Mouse (Mus musculus) neural tube, embryonic 11.5 days (tissue): ENCODE measurements at regions not wholly inside any gene's neighbourhood (a gene's known extent, or its start where the extent isn't known, plus 50 kb on each side); places are given as distances from the start of the nearest gene placed in this dataset.

ENCODE experiments used
- ATAC-seq: fragments of 200-750 bp; cut with Nextera tagmentation; 2 replicates; pipeline ENCODE4 v1.8.0; 2017; ENCODE audit warnings: moderate number of reproducible peaks, mild to moderate bottlenecking, moderate TSS enrichment, moderate library complexity; ENCODE audit not compliant: insufficient read depth, low FRiP score, low TSS enrichment
- DNase-seq: peaks from one replicate; pipeline ENCODE4 v3.0.0-alpha.2; 2015; ENCODE audit warnings: low spot score
- H3K27ac ChIP-seq: fragments of 300-500 bp; sonication (generic); 2 replicates; pipeline ENCODE4 v1.5.1; 2014; ENCODE audit warnings: low read depth, mild to moderate bottlenecking, low read length
- H3K27me3 ChIP-seq: fragments of 300-500 bp; sonication (generic); 2 replicates; pipeline ENCODE4 v1.6.1; 2014; ENCODE audit warnings: mild to moderate bottlenecking, low read length, mixed read lengths; ENCODE audit not compliant: control insufficient read depth, insufficient read depth
- H3K36me3 ChIP-seq: fragments of 300-500 bp; sonication (generic); 2 replicates; pipeline ENCODE4 v1.6.1; 2014; ENCODE audit warnings: mild to moderate bottlenecking, low read length, moderate library complexity, mixed read lengths; ENCODE audit not compliant: control insufficient read depth, insufficient read depth
- H3K4me1 ChIP-seq: fragments of 300-500 bp; sonication (generic); 2 replicates; pipeline ENCODE4 v1.6.1; 2014; ENCODE audit warnings: low read length, mixed read lengths; ENCODE audit not compliant: control insufficient read depth, insufficient read depth
- H3K4me2 ChIP-seq: fragments of 300-500 bp; sonication (generic); 2 replicates; pipeline ENCODE4 v1.6.1; 2014; ENCODE audit warnings: low read depth, mild to moderate bottlenecking, moderate library complexity
- H3K4me3 ChIP-seq: fragments of 300-500 bp; sonication (generic); 2 replicates; pipeline ENCODE4 v1.5.1; 2014; ENCODE audit warnings: low read depth, low read length
- H3K9ac ChIP-seq: fragments of 300-500 bp; sonication (generic); 2 replicates; pipeline ENCODE4 v1.6.1; 2014; ENCODE audit warnings: mild to moderate bottlenecking, low read length
- H3K9me3 ChIP-seq: fragments of 300-500 bp; sonication (generic); 2 replicates; pipeline ENCODE4 v1.6.1; 2016; ENCODE audit warnings: low read length; ENCODE audit not compliant: control insufficient read depth
- WGBS: fragments of 180-500 bp; shearing (Covaris S2); extraction: QIAGEN DNeasy Blood & Tissue Kit; methylation state at CpG from one replicate; pipeline ENCODE4 v1.1.7; 2014; 5-methylcytosine and 5-hydroxymethylcytosine counted together

GRCm38 (mm10) chr12:26653781-26654180, 184.8 kb downstream of the Cmpk2 start:
- Histone ChIP-seq H3K4me1 (no peaks in the 10 kb centered on the region), H3K9ac (no peak overlapping the region), H3K4me3 (no peak overlapping the region), H3K4me2 (no peak overlapping the region), H3K36me3 (no peaks in the 10 kb centered on the region), H3K27ac (no peak overlapping the region), H3K27me3 (no peaks in the 10 kb centered on the region), H3K9me3 (no peaks in the 10 kb centered on the region)
- ATAC-seq: no peak
- WGBS: 63% methylated on average over 6 of the region's 6 CpGs
- DNase-seq: no peak

- no peaks in the 10 kb centered on the region for H3K36me3 ChIP-seq
- peak overlapping the region; percentile 62 for H3K27ac ChIP-seq
- H3K4me3 ChIP-seq: no peak overlapping the region
- ATAC-seq: no peak; the same call in 1 of the 2 replicates
- no peak overlapping the region for H3K9ac ChIP-seq
- DNase-seq: peak; percentile 62
- no peaks in the 10 kb centered on the region for H3K27me3 ChIP-seq
- H3K4me1 ChIP-seq: peaks cover 8% of the 10 kb centered on the region; the same call in 1 of the 2 replicates
- H3K4me2 ChIP-seq: no peak overlapping the region
- no peaks in the 10 kb centered on the region for H3K9me3 ChIP-seq
These were observed 177.1 kb downstream of the Cmpk2 start for GRCm38 (mm10) chr12:26646141-26646540.

- no peaks in the 10 kb centered on the region for H3K9me3 ChIP-seq
- WGBS: 48% methylated on average over 4 of the region's 4 CpGs
- no peak overlapping the region for H3K4me2 ChIP-seq
- no peaks in the 10 kb centered on the region for H3K27me3 ChIP-seq
- H3K36me3 ChIP-seq: no peaks in the 10 kb centered on the region
- no peak overlapping the region for H3K4me3 ChIP-seq
- DNase-seq (peak; percentile 21), ATAC-seq (0 out of 2 replicates have a peak, but pooled peaks have one; percentile 65)
- peak overlapping the region; percentile 61 for H3K27ac ChIP-seq
- no peaks in the 10 kb centered on the region; the same call in none of the 2 replicates for H3K4me1 ChIP-seq
- no peak overlapping the region for H3K9ac ChIP-seq
These were observed 166.7 kb downstream of the Cmpk2 start for GRCm38 (mm10) chr12:26635665-26636241.

- no peak overlapping the region for H3K9ac ChIP-seq
- no peaks in the 10 kb centered on the region for H3K27me3 ChIP-seq
- ATAC-seq: no peak
- H3K36me3 ChIP-seq: no peaks in the 10 kb centered on the region
- H3K4me2 ChIP-seq: no peak overlapping the region
- peak; percentile 12 for DNase-seq
- no peak overlapping the region for H3K4me3 ChIP-seq
- no peaks in the 10 kb centered on the region for H3K9me3 ChIP-seq
- 25% methylated on average over 3 of the region's 3 CpGs for WGBS
- H3K4me1 ChIP-seq: no peaks in the 10 kb centered on the region; the same call in none of the 2 replicates
- peak overlapping the region; percentile 61 for H3K27ac ChIP-seq
These were observed 166.2 kb downstream of the Cmpk2 start for GRCm38 (mm10) chr12:26635253-26635652.

GRCm38 (mm10) chr12:26631795-26632122, 162.8 kb downstream of the Cmpk2 start:
- Histone ChIP-seq H3K4me2 (0 out of 2 replicates have a peak overlapping the region, but pooled peaks have one; percentile 8), H3K9me3 (no peaks in the 10 kb centered on the region), H3K27me3 (no peaks in the 10 kb centered on the region), H3K4me3 (no peak overlapping the region), H3K36me3 (no peaks in the 10 kb centered on the region), H3K4me1 (no peaks in the 10 kb centered on the region; the same call in none of the 2 replicates), H3K27ac (peak overlapping the region; percentile 77), H3K9ac (peak overlapping the region; percentile 5)
- 14% methylated on average over 1 of the region's 1 CpGs for WGBS
- peak; percentile 66 for DNase-seq
- peak; percentile 73 for ATAC-seq

GRCm38 (mm10) chr12:26631111-26631794, 162.2 kb downstream of the Cmpk2 start:
- H3K4me1 ChIP-seq: no peaks in the 10 kb centered on the region; the same call in none of the 2 replicates
- no peaks in the 10 kb centered on the region for H3K36me3 ChIP-seq
- 0 out of 2 replicates have a peak overlapping the region, but pooled peaks have one; percentile 8 for H3K4me2 ChIP-seq
- H3K4me3 ChIP-seq: no peak overlapping the region
- ATAC-seq (peak; percentile 60; the same call in 1 of the 2 replicates), DNase-seq (no peak)
- peak overlapping the region; percentile 5 for H3K9ac ChIP-seq
- no peaks in the 10 kb centered on the region for H3K27me3 ChIP-seq
- no peaks in the 10 kb centered on the region for H3K9me3 ChIP-seq
- peak overlapping the region; percentile 77 for H3K27ac ChIP-seq
- WGBS: 13% methylated on average over 4 of the region's 4 CpGs

- Histone ChIP-seq H3K4me2 (no peak overlapping the region), H3K27ac (no peak overlapping the region), H3K36me3 (no peaks in the 10 kb centered on the region), H3K9ac (no peak overlapping the region), H3K4me1 (0 out of 2 replicates have a peak, but pooled peaks cover 2% of the 10 kb centered on the region), H3K4me3 (no peak overlapping the region), H3K27me3 (no peaks in the 10 kb centered on the region), H3K9me3 (no peaks in the 10 kb centered on the region)
- no peak for DNase-seq
- ATAC-seq: no peak
- WGBS: 65% methylated on average over 12 of the region's 12 CpGs
These were observed 152.3 kb downstream of the Cmpk2 start for GRCm38 (mm10) chr12:26621135-26621932.

GRCm38 (mm10) chr12:26620501-26621134, 151.6 kb downstream of the Cmpk2 start:
- Histone ChIP-seq H3K9ac (no peak overlapping the region), H3K27ac (peak overlapping the region; percentile 39; the same call in 1 of the 2 replicates), H3K4me2 (no peak overlapping the region), H3K36me3 (no peaks in the 10 kb centered on the region), H3K4me3 (no peak overlapping the region), H3K4me1 (0 out of 2 replicates have a peak, but pooled peaks cover 2% of the 10 kb centered on the region), H3K27me3 (no peaks in the 10 kb centered on the region), H3K9me3 (no peaks in the 10 kb centered on the region)
- no peak for ATAC-seq
- WGBS: 74% methylated on average over 8 of the region's 8 CpGs
- DNase-seq: no peak
